Mouse (Mus musculus) small intestine, adult 2 months (tissue): Measurements from ENCODE around the gene Dapk1. TPM values are rescaled to one million over a fixed set of nuclear protein-coding genes. Genes with fewer than 3 reads are reported as not detected.

Source experiments
- H3K27ac ChIP-seq: fragments of 200-500 bp; 2 replicates; pipeline ENCODE4 v1.5.1; 2012; ENCODE audit warnings: low read depth, low read length, control low read depth, inconsistent platforms; ENCODE audit not compliant: insufficient read depth
- H3K27me3 ChIP-seq: fragments of 200-500 bp; 2 replicates; pipeline ENCODE4 v1.6.1; 2012; ENCODE audit warnings: mild to moderate bottlenecking, moderate library complexity, low read length, inconsistent platforms; ENCODE audit not compliant: control insufficient read depth, insufficient read depth
- H3K36me3 ChIP-seq: fragments of 200-500 bp; 2 replicates; pipeline ENCODE4 v1.6.1; 2012; ENCODE audit warnings: mild to moderate bottlenecking, low read length, control low read depth, inconsistent platforms; ENCODE audit not compliant: control insufficient read depth, insufficient read depth
- H3K4me1 ChIP-seq: fragments of 200-500 bp; 2 replicates; pipeline ENCODE4 v1.6.1; 2012; ENCODE audit warnings: low read length, inconsistent platforms, mixed read lengths; ENCODE audit not compliant: control insufficient read depth, insufficient read depth, insufficient read length
- H3K4me3 ChIP-seq: fragments of 200-500 bp; 2 replicates; pipeline ENCODE4 v1.5.1; 2012; ENCODE audit warnings: low read depth, mild to moderate bottlenecking, control low read depth, inconsistent platforms, low read length, moderate library complexity
- CTCF ChIP-seq: fragments of 200-500 bp; IDR thresholded peaks from 2 replicates; pipeline ENCODE4 v1.5.1; 2012; ENCODE audit warnings: low read depth, mild to moderate bottlenecking, control low read depth, inconsistent platforms, low read length, moderate library complexity, mixed read lengths; ENCODE audit not compliant: insufficient replicate concordance, insufficient read length; ENCODE audit errors: extremely low read depth
- POLR2A ChIP-seq: fragments of 200-500 bp; IDR thresholded peaks from 2 replicates; pipeline ENCODE4 v1.6.1; 2012; ENCODE audit warnings: low read depth, mild to moderate bottlenecking, control low read depth, inconsistent platforms, low read length, moderate library complexity
- WGBS: fragments of 180-500 bp; shearing (Covaris S2); methylation state at CpG from one replicate; pipeline ENCODE4 v1.1.7; 2018; 5-methylcytosine and 5-hydroxymethylcytosine counted together
- polyA plus RNA-seq: library from polyadenylated mRNA; depleted of rRNA; stranded (reverse); fragments of >200 nt; gene quantifications from 2 replicates; pipeline ENCODE4 v1.2.3, GENCODE M21; 2012

The Dapk1 gene
- polyA plus RNA-seq, 1 experiment, result 12.9 TPM

GRCm38 (mm10) chr13:60685216-60685615, 83.5 kb downstream of the Dapk1 start:
- Histone ChIP-seq H3K4me3 (no peak overlapping the region), H3K36me3 (no peaks in the 10 kb centered on the region), H3K27ac (peak overlapping the region; percentile 39), H3K4me1 (peaks cover 3% of the 10 kb centered on the region; the same call in 1 of the 2 replicates), H3K27me3 (no peaks in the 10 kb centered on the region)
- TF ChIP-seq POLR2A (no peak), CTCF (no peak)
- WGBS, result 72% methylated on average over 6 of the region's 6 CpGs

GRCm38 (mm10) chr13:60686024-60686663, 84.4 kb downstream of the Dapk1 start:
- Histone ChIP-seq H3K27me3 (no peaks in the 10 kb centered on the region), H3K4me3 (no peak overlapping the region), H3K27ac (peak overlapping the region; percentile 37; the same call in 1 of the 2 replicates), H3K36me3 (no peaks in the 10 kb centered on the region), H3K4me1 (peaks cover 3% of the 10 kb centered on the region; the same call in 1 of the 2 replicates)
- 30% methylated on average over 12 of the region's 12 CpGs for WGBS
- TF ChIP-seq CTCF (no peak), POLR2A (no peak)

- H3K27ac ChIP-seq, result no peak overlapping the region
- H3K4me3 ChIP-seq, result no peak overlapping the region
- H3K27me3 ChIP-seq, result no peaks in the 10 kb centered on the region
- no peaks in the 10 kb centered on the region for H3K36me3 ChIP-seq
- no peak for TF ChIP-seq POLR2A
- TF ChIP-seq CTCF, result no peak
- peaks cover 3% of the 10 kb centered on the region; the same call in 1 of the 2 replicates for H3K4me1 ChIP-seq
- 62% methylated on average over 12 of the region's 12 CpGs for WGBS
These were observed 85.2 kb downstream of the Dapk1 start for GRCm38 (mm10) chr13:60686967-60687366.

GRCm38 (mm10) chr13:60687462-60687861, 85.7 kb downstream of the Dapk1 start:
- TF ChIP-seq CTCF (no peak), POLR2A (no peak)
- H3K36me3 ChIP-seq, result no peaks in the 10 kb centered on the region
- no peak overlapping the region for H3K4me3 ChIP-seq
- no peak overlapping the region for H3K27ac ChIP-seq
- no peaks in the 10 kb centered on the region for H3K27me3 ChIP-seq
- H3K4me1 ChIP-seq, result peaks cover 3% of the 10 kb centered on the region; the same call in 1 of the 2 replicates
- WGBS, result 65% methylated on average over 4 of the region's 4 CpGs

- no peak for TF ChIP-seq POLR2A
- TF ChIP-seq CTCF, result no peak
- Histone ChIP-seq H3K27me3 (no peaks in the 10 kb centered on the region), H3K4me1 (peaks cover 3% of the 10 kb centered on the region; the same call in 1 of the 2 replicates), H3K27ac (no peak overlapping the region), H3K4me3 (no peak overlapping the region), H3K36me3 (no peaks in the 10 kb centered on the region)
- WGBS, result 61% methylated on average over 7 of the region's 7 CpGs
These were observed 86.1 kb downstream of the Dapk1 start for GRCm38 (mm10) chr13:60687891-60688290.

GRCm38 (mm10) chr13:60690921-60691320, 89.2 kb downstream of the Dapk1 start:
- H3K4me1 ChIP-seq, result peaks cover 3% of the 10 kb centered on the region; the same call in 1 of the 2 replicates
- H3K27ac ChIP-seq, result no peak overlapping the region
- no peak for TF ChIP-seq CTCF
- TF ChIP-seq POLR2A, result no peak
- no peaks in the 10 kb centered on the region for H3K27me3 ChIP-seq
- no peak overlapping the region for H3K4me3 ChIP-seq
- H3K36me3 ChIP-seq, result no peaks in the 10 kb centered on the region
- 88% methylated on average over 2 of the region's 2 CpGs for WGBS

- no peaks in the 10 kb centered on the region for H3K4me1 ChIP-seq
- no peaks in the 10 kb centered on the region for H3K27me3 ChIP-seq
- no peak overlapping the region for H3K4me3 ChIP-seq
- H3K36me3 ChIP-seq, result no peaks in the 10 kb centered on the region
- TF ChIP-seq CTCF (no peak), POLR2A (no peak)
- H3K27ac ChIP-seq, result no peak overlapping the region
- 93% methylated on average over 3 of the region's 3 CpGs for WGBS
These were observed 90.2 kb downstream of the Dapk1 start for GRCm38 (mm10) chr13:60691940-60692339.
